Mouse (Mus musculus): ENCODE measurements around the gene Mr1.

The Mr1 gene

GRCm38 (mm10) chr1:155127429-155127934 lies 19.1 kb downstream of the Mr1 start:
- DNase-seq (ENCODE audit: low spot score in 2 of 2), result no peak

GRCm38 (mm10) chr1:155126716-155127115 lies 19.9 kb downstream of the Mr1 start:
- no peak for DNase-seq (ENCODE audit: low spot score in 2 of 2)

GRCm38 (mm10) chr1:155124397-155124796 lies 22.2 kb downstream of the Mr1 start:
- no peak for DNase-seq (ENCODE audit: low spot score in 2 of 2)

- DNase-seq (ENCODE audit: low spot score in 2 of 2), result no peak
Observed at GRCm38 (mm10) chr1:155121977-155122939, 24.4 kb downstream of the Mr1 start.

- no peak for DNase-seq (ENCODE audit: low spot score in 2 of 2)
Observed at GRCm38 (mm10) chr1:155119719-155120118, 26.9 kb downstream of the Mr1 start.

- no peak for DNase-seq (ENCODE audit: low spot score in 2 of 2)
Observed at GRCm38 (mm10) chr1:155113946-155114345, 32.7 kb downstream of the Mr1 start.

GRCm38 (mm10) chr1:155112875-155113274 lies 33.7 kb downstream of the Mr1 start:
- no peak for DNase-seq (ENCODE audit: low spot score in 2 of 2)

GRCm38 (mm10) chr1:155112118-155112517 lies 34.5 kb downstream of the Mr1 start:
- no peak for DNase-seq (ENCODE audit: low spot score in 2 of 2)

GRCm38 (mm10) chr1:155111491-155111890 lies 35.1 kb downstream of the Mr1 start:
- no peak for DNase-seq (ENCODE audit: low spot score in 2 of 2)

GRCm38 (mm10) chr1:155109387-155110350 lies 36.9 kb downstream of the Mr1 start:
- DNase-seq (ENCODE audit: low spot score in 2 of 2), result no peak

- no peak for DNase-seq (ENCODE audit: low spot score in 2 of 2)
Observed at GRCm38 (mm10) chr1:155108412-155108811, 38.2 kb downstream of the Mr1 start.

GRCm38 (mm10) chr1:155107843-155108242 lies 38.8 kb downstream of the Mr1 start:
- no peak for DNase-seq (ENCODE audit: low spot score in 2 of 2)

GRCm38 (mm10) chr1:155106310-155106709 lies 40.3 kb downstream of the Mr1 start:
- DNase-seq (ENCODE audit: low spot score in 2 of 2), result no peak

GRCm38 (mm10) chr1:155103991-155104390 lies 42.6 kb downstream of the Mr1 start:
- DNase-seq (ENCODE audit: low spot score in 2 of 2), result no peak

GRCm38 (mm10) chr1:155102631-155103030 lies 44.0 kb downstream of the Mr1 start:
- no peak for DNase-seq (ENCODE audit: low spot score in 2 of 2)

- DNase-seq (ENCODE audit: low spot score in 2 of 2), result peak; percentile 90 to 94
Observed at GRCm38 (mm10) chr1:155099280-155099848, 47.2 kb downstream of the Mr1 start, which contains the start of gene Ier5. TSS of gene Ier5 (minus strand) at chr1:155099636.

- peak in 1 of 2 experiments; percentile 72 for DNase-seq (ENCODE audit: low spot score in 2 of 2)
Observed at GRCm38 (mm10) chr1:155098486-155099279, 47.9 kb downstream of the Mr1 start.

GRCm38 (mm10) chr1:155097931-155098485 lies 48.6 kb downstream of the Mr1 start:
- peak in 1 of 2 experiments; percentile 47 for DNase-seq (ENCODE audit: low spot score in 2 of 2)

GRCm38 (mm10) chr1:155097354-155097753 lies 49.3 kb downstream of the Mr1 start:
- no peak for DNase-seq (ENCODE audit: low spot score in 2 of 2)

- DNase-seq (ENCODE audit: low spot score in 2 of 2), result no peak
Observed at GRCm38 (mm10) chr1:155096620-155097261, 49.9 kb downstream of the Mr1 start.

Measured in urinary bladder, adult 18-20 months (tissue).